Mouse (Mus musculus) left cerebral cortex, adult 2 months (tissue): Measurements from ENCODE around the gene Smarcd1. TPM values are rescaled to one million over a fixed set of nuclear protein-coding genes. Genes with fewer than 3 reads are reported as not detected.
"Not testable (repeated sequence)": the region's sequence is repeated elsewhere in the genome, so short reads cannot be mapped to it uniquely, and the experiment has no call there.

Experiments used
- DNase-seq, 2 experiments: peaks; one replicate each; pipeline ENCODE4 v3.0.0; 2021 to 2022; ENCODE audit warnings: low spot score in 2 of 2, mixed read lengths in 1 of 2; ENCODE audit errors: extremely low spot score in 1 of 2
- H3K27ac ChIP-seq: fragments of 200-600 bp; 2 replicates; pipeline ENCODE4 v1.8.1; 2022
- H3K4me3 ChIP-seq: fragments of 200-600 bp; 2 replicates; pipeline ENCODE4 v1.8.1; 2022
- CTCF ChIP-seq: fragments of 200-600 bp; IDR thresholded peaks from 2 replicates; pipeline ENCODE4 v1.8.1; 2022; ENCODE audit warnings: antibody characterized with exemption, mild to moderate bottlenecking, moderate library complexity
- intact Hi-C: fragments of 180-260 bp; cut with DNase I; formaldehyde crosslinking; loops from one replicate; pipeline ENCODE4 v1.15.1; 2025
- total RNA-seq, 2 experiments: library from RNA; stranded (reverse); gene quantifications; 2 replicates each; pipeline ENCODE4 v1.2.3; 2021

Smarcd1 gene
- total RNA-seq, 2 experiments from 2014 or later = 157 to 163 TPM

GRCm38 (mm10) chr15:99726549-99726948, 24.6 kb downstream of the Smarcd1 start:
- no peak overlapping the region for H3K27ac ChIP-seq
- no peak for TF ChIP-seq CTCF
- intact Hi-C loops = no loop called here
- DNase-seq = no peak
- peak overlapping the region; percentile 74 for H3K4me3 ChIP-seq

- intact Hi-C loops, H3K4me3 ChIP-seq, DNase-seq, H3K27ac ChIP-seq: not testable (repeated sequence)
These were observed 25.1 kb downstream of the Smarcd1 start for GRCm38 (mm10) chr15:99727039-99727438.

- Histone ChIP-seq H3K4me3 (no peak overlapping the region), H3K27ac (no peak overlapping the region)
- intact Hi-C loops = no loop called here
- DNase-seq = no peak
- no peak for TF ChIP-seq CTCF
These were observed 25.6 kb downstream of the Smarcd1 start for GRCm38 (mm10) chr15:99727525-99727924.

- Histone ChIP-seq H3K27ac (no peak overlapping the region), H3K4me3 (no peak overlapping the region)
- TF ChIP-seq CTCF = no peak
- intact Hi-C loops = no loop called here
- no peak for DNase-seq
These were observed 26.3 kb downstream of the Smarcd1 start for GRCm38 (mm10) chr15:99728211-99728610.

- TF ChIP-seq CTCF = peak; percentile 43
- DNase-seq = no peak
- no peak overlapping the region for H3K4me3 ChIP-seq
- intact Hi-C loops = no loop called here
- H3K27ac ChIP-seq = no peak overlapping the region
These were observed 27.3 kb downstream of the Smarcd1 start for GRCm38 (mm10) chr15:99729056-99729783.

- Histone ChIP-seq H3K4me3 (no peak overlapping the region), H3K27ac (no peak overlapping the region)
- TF ChIP-seq CTCF = no peak
- DNase-seq = no peak
- intact Hi-C loops = loop anchor here (5.0 kb wide), 1 partner anchor 171 kb away; no protein-coding TSS in a partner anchor
These were observed 29.2 kb downstream of the Smarcd1 start for GRCm38 (mm10) chr15:99731167-99731566.

- DNase-seq = no peak
- intact Hi-C loops = loop anchor here (5.0 kb wide), 1 partner anchor 171 kb away; no protein-coding TSS in a partner anchor
- TF ChIP-seq CTCF = no peak
- Histone ChIP-seq H3K27ac (no peak overlapping the region), H3K4me3 (no peak overlapping the region)
These were observed 29.7 kb downstream of the Smarcd1 start for GRCm38 (mm10) chr15:99731678-99732077.

GRCm38 (mm10) chr15:99733186-99733585, 31.3 kb downstream of the Smarcd1 start:
- no peak overlapping the region for H3K27ac ChIP-seq
- DNase-seq = no peak
- no peak for TF ChIP-seq CTCF
- intact Hi-C loops = loop anchor here (5.0 kb wide), 1 partner anchor 169 kb away; no protein-coding TSS in a partner anchor
- no peak overlapping the region for H3K4me3 ChIP-seq

GRCm38 (mm10) chr15:99735631-99736030, 33.7 kb downstream of the Smarcd1 start:
- no peak overlapping the region for H3K4me3 ChIP-seq
- peak; percentile 33 for TF ChIP-seq CTCF
- H3K27ac ChIP-seq = no peak overlapping the region
- DNase-seq = peak; percentile 100
- intact Hi-C loops = no loop called here

GRCm38 (mm10) chr15:99736675-99737074, 34.7 kb downstream of the Smarcd1 start:
- intact Hi-C loops = no loop called here
- TF ChIP-seq CTCF = no peak
- Histone ChIP-seq H3K4me3 (no peak overlapping the region), H3K27ac (no peak overlapping the region)
- no peak for DNase-seq

GRCm38 (mm10) chr15:99740229-99740628, 38.3 kb downstream of the Smarcd1 start:
- no peak for DNase-seq
- Histone ChIP-seq H3K27ac (no peak overlapping the region), H3K4me3 (no peak overlapping the region)
- no peak for TF ChIP-seq CTCF
- intact Hi-C loops = no loop called here

GRCm38 (mm10) chr15:99754204-99754603, 52.3 kb downstream of the Smarcd1 start:
- intact Hi-C loops = no loop called here
- H3K4me3 ChIP-seq = no peak overlapping the region
- no peak for DNase-seq
- TF ChIP-seq CTCF = no peak
- H3K27ac ChIP-seq = no peak overlapping the region

Other genes starting within 250 kb of the Smarcd1 start
- gene Nckap5l, start 244.4 kb upstream of the Smarcd1 start, total RNA-seq = 10 to 100 TPM; 19.2 to 21.3 TPM
- 1 to 10 TPM; 3.7 to 5.4 TPM for gene Bcdin3d, start 227.4 kb upstream of the Smarcd1 start, total RNA-seq
- 100 to 1,000 TPM; 421 to 422 TPM for gene Faim2, start 174.0 kb upstream of the Smarcd1 start, total RNA-seq
- under 1 TPM in 1 of 2 experiments, not detected in 1; 0.25 TPM for gene Aqp2, start 123.1 kb upstream of the Smarcd1 start, total RNA-seq
- under 1 TPM; 0.59 to 0.79 TPM for gene Aqp5, start 111.3 kb upstream of the Smarcd1 start, total RNA-seq
- gene Aqp6, start 100.7 kb upstream of the Smarcd1 start, total RNA-seq = under 1 TPM; 0.61 to 0.70 TPM
- 10 to 100 TPM in 1 of 2 experiments, 1 to 10 TPM in 1; 8.0 to 10.6 TPM for gene Racgap1, start 50.5 kb upstream of the Smarcd1 start, total RNA-seq
- gene Asic1, start 31.8 kb upstream of the Smarcd1 start, total RNA-seq = 10 to 100 TPM; 66.7 to 81.0 TPM
- gene Gm17349, start 3.4 kb downstream of the Smarcd1 start, total RNA-seq = 10 to 100 TPM in 1 of 2 experiments, 1 to 10 TPM in 1; 5.3 to 11.7 TPM
- gene Gpd1, start 15.4 kb downstream of the Smarcd1 start, total RNA-seq = 100 to 1,000 TPM in 1 of 2 experiments, 10 to 100 TPM in 1; 90.7 to 100 TPM
- 100 to 1,000 TPM; 113 to 123 TPM for gene Cox14, start 23.5 kb downstream of the Smarcd1 start, total RNA-seq
- gene Cers5, start 70.8 kb downstream of the Smarcd1 start, total RNA-seq = 10 to 100 TPM; 32.3 to 34.7 TPM
- gene Lima1, start 173.3 kb downstream of the Smarcd1 start, total RNA-seq = 10 to 100 TPM in 1 of 2 experiments, 1 to 10 TPM in 1; 9.9 to 11.0 TPM